Mouse (Mus musculus): ENCODE data around the gene Hist1h2ad. TPM values are rescaled to one million over a fixed set of nuclear protein-coding genes. Genes with fewer than 3 reads are reported as not detected.
"Not testable (repeated sequence)": the region's sequence is repeated elsewhere in the genome, so short reads cannot be mapped to it uniquely, and the experiment has no call there.

The Hist1h2ad gene
- 4.2 and 4.9 TPM in 2 replicates for polyA plus RNA-seq (2014; fragmentation: Nextera tagmentation; extraction: Ambion mirVana)

DNA sequence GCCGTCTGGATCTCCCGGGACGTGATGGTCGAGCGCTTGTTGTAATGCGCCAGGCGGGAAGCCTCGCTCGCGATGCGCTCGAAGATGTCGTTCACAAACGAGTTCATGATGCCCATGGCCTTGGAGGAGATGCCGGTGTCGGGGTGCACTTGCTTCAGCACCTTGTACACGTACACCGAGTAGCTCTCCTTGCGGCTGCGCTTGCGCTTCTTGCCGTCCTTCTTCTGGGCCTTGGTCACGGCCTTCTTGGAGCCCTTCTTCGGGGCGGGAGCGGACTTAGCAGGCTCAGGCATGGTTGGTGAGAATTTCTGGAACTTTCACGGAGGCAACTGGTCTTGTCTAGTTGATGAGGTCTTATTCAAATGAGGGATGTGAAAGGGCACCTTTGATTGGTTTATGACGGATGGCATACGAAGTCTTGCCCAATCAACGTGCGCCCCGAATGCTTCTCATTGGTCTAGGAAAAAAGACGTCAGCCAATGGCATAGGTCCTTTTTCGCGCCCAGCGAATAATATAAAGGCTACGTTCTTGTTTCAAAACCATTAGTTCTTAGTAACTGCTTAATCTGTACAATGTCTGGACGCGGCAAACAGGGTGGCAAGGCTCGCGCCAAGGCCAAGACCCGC lies at the start of gene Hist1h2ad, which contains the start of gene Hist1h2bf:
Hist1h2ad (plus strand) TSS at position 484 of the 627 bp plus-strand sequence.
Hist1h2bf (minus strand) TSS at position 299 of the 627 bp plus-strand sequence.
- H3K9me3 ChIP-seq (ENCODE audit: low read depth, low read length); H3K4me1 ChIP-seq (ENCODE audit: insufficient read depth); H3K36me3 ChIP-seq (ENCODE audit: insufficient read depth); H3K27me3 ChIP-seq (ENCODE audit: insufficient read depth, low read length): not testable (repeated sequence)
- under 1% methylated on average over 20 of the region's 42 CpGs for WGBS
- ATAC-seq (ENCODE audit: insufficient read depth) (peak; percentile 85), DNase-seq (peak; percentile 99)
- Histone ChIP-seq H3K4me3 (ENCODE audit: low read depth, low read length) (peak within 1 kb of the TSS; percentile 45), H3K4me2 (peak within 1 kb of the TSS; percentile 87), H3K27ac (ENCODE audit: low read depth) (peak within 1 kb of the TSS; percentile 99), H3K9ac (peak within 1 kb of the TSS; percentile 82)

DNA sequence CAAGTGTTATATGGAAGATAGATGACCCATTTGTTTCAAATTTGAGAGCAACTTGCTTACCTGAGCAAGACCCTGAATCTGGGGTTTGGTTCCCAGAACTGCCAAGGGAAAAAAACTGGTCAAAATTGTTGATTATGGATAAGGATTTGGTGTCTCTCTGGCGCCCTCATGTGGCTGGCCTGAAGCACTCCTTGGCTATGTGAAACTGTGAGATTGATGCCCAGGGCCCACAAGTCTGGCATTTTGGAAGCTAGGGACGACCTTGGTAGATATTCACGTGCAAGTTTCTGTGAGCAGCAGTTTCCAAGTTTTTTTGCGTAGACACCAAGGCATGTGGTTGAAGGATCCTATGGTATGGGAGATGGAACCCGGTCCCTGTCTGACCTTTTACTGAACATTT lies 49.5 kb upstream of the Hist1h2ad start:
- no peak overlapping the region for H3K9ac ChIP-seq

DNA sequence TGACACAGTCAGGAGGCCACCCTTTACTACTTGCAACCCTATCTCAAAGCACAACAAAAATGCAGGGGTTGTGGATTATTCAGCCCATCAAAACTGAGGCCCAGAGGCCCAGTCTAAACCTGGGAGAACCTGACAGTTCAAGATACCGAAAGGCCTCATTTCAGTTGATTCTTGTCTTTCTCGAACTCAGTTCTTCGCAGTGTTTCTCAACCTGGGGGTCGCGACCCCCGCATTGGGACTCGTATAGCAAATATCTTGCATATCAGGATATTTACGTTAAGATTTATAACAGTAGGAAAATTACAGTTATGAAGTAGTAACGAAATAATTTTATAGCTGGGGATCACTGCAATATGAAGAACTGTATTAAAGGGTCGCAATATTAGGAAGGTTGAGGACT lies 48.3 kb upstream of the Hist1h2ad start:
- Histone ChIP-seq H3K27me3 (ENCODE audit: insufficient read depth, low read length) (no peaks in the 10 kb centered on the region), H3K4me1 (ENCODE audit: insufficient read depth) (0 out of 2 replicates have a peak, but pooled peaks cover 10% of the 10 kb centered on the region), H3K9ac (peak overlapping the region; percentile 13; the same call in 1 of the 2 replicates), H3K9me3 (ENCODE audit: low read depth, low read length) (no peaks in the 10 kb centered on the region), H3K36me3 (ENCODE audit: insufficient read depth) (no peaks in the 10 kb centered on the region), H3K4me3 (ENCODE audit: low read depth, low read length) (peak overlapping the region; percentile 36), H3K27ac (ENCODE audit: low read depth) (no peak overlapping the region), H3K4me2 (peak overlapping the region; percentile 53)
- ATAC-seq (ENCODE audit: insufficient read depth), result no peak
- no peak for TF ChIP-seq CTCF (IDR thresholded peaks at IDR 0.05; ENCODE audit: low read depth)
- DNase-seq, result peak; percentile 74
- WGBS, result 1% methylated on average over 10 of the region's 10 CpGs

More for the DNA sequence above, 49.5 kb upstream of the Hist1h2ad start:
- no peaks in the 10 kb centered on the region for H3K27me3 ChIP-seq (ENCODE audit: insufficient read depth, low read length)
- H3K4me1 ChIP-seq (ENCODE audit: insufficient read depth), result 0 out of 2 replicates have a peak, but pooled peaks cover 10% of the 10 kb centered on the region
- DNase-seq (peak; percentile 90), ATAC-seq (ENCODE audit: insufficient read depth) (no peak; the same call in 1 of the 2 replicates)
- H3K27ac ChIP-seq (ENCODE audit: low read depth), result no peak overlapping the region
- no peaks in the 10 kb centered on the region for H3K36me3 ChIP-seq (ENCODE audit: insufficient read depth)
- no peak overlapping the region for H3K4me3 ChIP-seq (ENCODE audit: low read depth, low read length)
- peak; percentile 88 for TF ChIP-seq CTCF (IDR thresholded peaks at IDR 0.05; ENCODE audit: low read depth)
- H3K4me2 ChIP-seq, result 0 out of 2 replicates have a peak overlapping the region, but pooled peaks have one; percentile 20
- no peaks in the 10 kb centered on the region for H3K9me3 ChIP-seq (ENCODE audit: low read depth, low read length)
- 5% methylated on average over 5 of the region's 5 CpGs for WGBS

DNA sequence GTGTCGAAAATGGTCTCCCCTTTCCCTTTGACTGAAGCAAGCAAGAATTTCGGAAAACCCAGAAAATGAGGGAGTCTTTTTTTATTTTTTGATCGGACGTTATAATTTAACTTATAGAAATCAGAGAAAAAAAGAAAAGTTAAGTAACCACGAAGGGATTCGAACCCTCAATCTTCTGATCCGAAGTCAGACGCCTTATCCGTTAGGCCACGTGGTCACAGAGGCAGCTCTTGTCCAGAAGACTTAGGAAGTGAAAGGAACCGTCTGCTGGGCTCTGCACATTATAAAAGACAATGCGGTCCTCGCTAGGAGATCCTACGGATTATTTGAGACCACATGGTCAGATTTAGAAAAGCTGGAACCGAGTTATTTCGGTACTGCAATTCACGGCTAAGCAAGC lies 47.9 kb upstream of the Hist1h2ad start:
- DNase-seq, result peak; percentile 99
- Histone ChIP-seq H3K36me3 (ENCODE audit: insufficient read depth) (no peaks in the 10 kb centered on the region), H3K4me1 (ENCODE audit: insufficient read depth) (0 out of 2 replicates have a peak, but pooled peaks cover 10% of the 10 kb centered on the region), H3K4me3 (ENCODE audit: low read depth, low read length) (peak overlapping the region; percentile 36), H3K9ac (peak overlapping the region; percentile 38), H3K27ac (ENCODE audit: low read depth) (peak overlapping the region; percentile 48), H3K27me3 (ENCODE audit: insufficient read depth, low read length) (no peaks in the 10 kb centered on the region), H3K4me2 (peak overlapping the region; percentile 53), H3K9me3 (ENCODE audit: low read depth, low read length) (no peaks in the 10 kb centered on the region)
- TF ChIP-seq CTCF (IDR thresholded peaks at IDR 0.05; ENCODE audit: low read depth), result no peak
- under 1% methylated on average over 17 of the region's 17 CpGs for WGBS
- ATAC-seq (ENCODE audit: insufficient read depth), result peak; percentile 28; the same call in 1 of the 2 replicates

DNA sequence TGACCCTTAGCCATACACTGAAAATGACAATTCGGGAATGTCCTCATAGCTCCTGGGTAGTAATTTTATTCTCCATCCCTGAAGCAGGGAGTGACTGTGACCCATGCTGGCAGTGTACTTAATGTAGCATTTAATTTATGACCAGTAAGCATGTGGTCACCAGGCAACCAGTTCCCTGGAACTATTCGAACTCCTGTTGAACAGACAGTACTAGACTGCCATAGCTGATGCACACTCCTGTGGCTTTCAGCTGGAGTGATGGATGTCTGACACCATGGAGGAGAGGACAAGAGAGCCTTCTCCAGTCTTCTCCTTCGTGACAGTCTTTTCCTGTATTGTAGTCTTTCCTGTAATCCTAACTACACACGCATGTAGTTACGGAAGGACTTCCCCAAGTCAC lies 45.2 kb upstream of the Hist1h2ad start:
- H3K9ac ChIP-seq, result no peak overlapping the region

DNA sequence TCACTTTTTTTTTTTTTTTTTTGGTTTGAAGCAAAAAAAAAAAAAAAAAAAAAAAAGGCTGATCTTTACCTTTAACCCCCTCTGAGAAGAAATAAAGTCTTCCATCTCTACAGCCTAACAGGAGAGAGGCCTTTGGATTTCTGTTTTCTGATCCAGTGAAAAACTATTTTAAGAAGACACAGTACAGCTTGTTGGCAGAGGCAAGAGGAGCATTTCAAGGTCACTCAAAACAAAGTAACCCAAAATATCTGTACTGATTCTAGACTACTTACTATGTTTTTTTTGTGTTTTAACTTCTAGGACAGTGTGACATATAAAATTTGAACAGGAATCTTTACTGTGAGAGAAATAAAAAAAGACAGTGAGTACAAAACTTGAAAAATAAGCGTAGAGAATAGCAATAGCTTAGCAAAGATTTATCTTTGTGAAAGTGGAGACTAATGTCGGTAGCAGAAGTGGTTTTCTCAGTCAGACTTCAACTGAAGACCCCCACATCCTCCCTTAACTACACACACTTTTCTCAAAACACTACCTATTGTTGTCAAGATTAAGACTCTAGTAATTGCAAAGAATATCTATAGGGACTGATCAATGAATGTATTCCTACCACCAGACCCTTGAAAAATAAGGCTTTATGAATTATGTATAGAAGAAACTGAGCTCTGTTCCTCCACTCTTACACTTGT lies 44.6 kb upstream of the Hist1h2ad start:
- ATAC-seq (ENCODE audit: insufficient read depth) (no peak), DNase-seq (peak; percentile 30)
- Histone ChIP-seq H3K9me3 (ENCODE audit: low read depth, low read length) (no peaks in the 10 kb centered on the region), H3K27ac (ENCODE audit: low read depth) (peak overlapping the region; percentile 99), H3K36me3 (ENCODE audit: insufficient read depth) (no peaks in the 10 kb centered on the region), H3K27me3 (ENCODE audit: insufficient read depth, low read length) (no peaks in the 10 kb centered on the region), H3K4me3 (ENCODE audit: low read depth, low read length) (peak overlapping the region; percentile 53), H3K4me2 (peak overlapping the region; percentile 63), H3K9ac (peak overlapping the region; percentile 89), H3K4me1 (ENCODE audit: insufficient read depth) (peaks cover 19% of the 10 kb centered on the region; the same call in 1 of the 2 replicates)
- WGBS, result 10% methylated on average over 2 of the region's 2 CpGs
- TF ChIP-seq CTCF (IDR thresholded peaks at IDR 0.05; ENCODE audit: low read depth), result no peak

More for the DNA sequence above, 45.2 kb upstream of the Hist1h2ad start:
- no peak for TF ChIP-seq CTCF (IDR thresholded peaks at IDR 0.05; ENCODE audit: low read depth)
- WGBS, result 67% methylated on average over 5 of the region's 5 CpGs
- peak overlapping the region; percentile 19; the same call in 1 of the 2 replicates for H3K27ac ChIP-seq (ENCODE audit: low read depth)
- H3K36me3 ChIP-seq (ENCODE audit: insufficient read depth), result no peaks in the 10 kb centered on the region
- no peaks in the 10 kb centered on the region for H3K9me3 ChIP-seq (ENCODE audit: low read depth, low read length)
- peaks cover 19% of the 10 kb centered on the region; the same call in 1 of the 2 replicates for H3K4me1 ChIP-seq (ENCODE audit: insufficient read depth)
- H3K4me3 ChIP-seq (ENCODE audit: low read depth, low read length), result no peak overlapping the region
- H3K27me3 ChIP-seq (ENCODE audit: insufficient read depth, low read length), result no peaks in the 10 kb centered on the region
- no peak for DNase-seq
- ATAC-seq (ENCODE audit: insufficient read depth), result no peak
- H3K4me2 ChIP-seq, result peak overlapping the region; percentile 63

Data from lung, embryonic 14.5 days (tissue).